Mouse (Mus musculus) G1E (cell line): Measurements from ENCODE around the gene Supt6.

Experiments used
- CTCF ChIP-seq: IDR thresholded peaks from 2 replicates; pipeline ENCODE4 v1.5.1; 2012; ENCODE audit warnings: low read depth, low read length, inconsistent platforms, mixed read lengths
- GATA2 ChIP-seq: IDR thresholded peaks from 2 replicates; pipeline ENCODE4 v1.6.1; 2012; ENCODE audit warnings: low read depth, low read length, inconsistent platforms, borderline replicate concordance

GRCm38 (mm10) chr11:78161968-78162367 is 83.8 kb downstream of the Supt6 start:
- TF ChIP-seq CTCF = no peak
- no peak for TF ChIP-seq GATA2
